Mouse (Mus musculus) lung, postnatal 0 days (tissue): ENCODE results near the gene Slc9a1.

Source experiments
- CTCF ChIP-seq: IDR thresholded peaks from 2 replicates; pipeline ENCODE4 v1.5.1; 2016; ENCODE audit warnings: antibody characterized with exemption, mild to moderate bottlenecking
- EP300 ChIP-seq: IDR thresholded peaks from 2 replicates; pipeline ENCODE4 v1.6.1; 2016; ENCODE audit warnings: antibody characterized with exemption, mild to moderate bottlenecking, control low read depth

DNA sequence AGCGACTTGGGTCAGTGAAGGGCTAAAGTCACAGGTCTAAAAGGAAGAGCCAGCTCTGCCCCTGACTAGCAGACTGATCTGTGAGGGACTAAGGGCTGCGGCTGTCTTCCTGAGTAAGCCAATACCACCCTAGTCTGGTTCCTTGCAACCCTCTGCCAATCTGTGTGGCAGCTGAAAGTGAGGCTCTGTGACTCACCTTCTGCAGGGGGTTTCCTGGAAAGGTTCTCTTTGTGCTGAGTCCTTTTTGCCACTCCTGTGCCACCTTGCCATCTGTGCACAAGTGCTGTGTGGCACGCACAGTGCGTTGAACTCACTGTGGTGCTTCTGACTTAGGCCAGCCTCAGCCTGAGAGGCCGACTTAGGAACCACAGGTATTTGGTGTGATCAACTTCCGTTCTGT lies 30.0 kb downstream of the Slc9a1 start:
- no peak for TF ChIP-seq CTCF
- TF ChIP-seq EP300: no peak
